Mouse (Mus musculus): ENCODE data around the gene Ccser2. TPM values are rescaled to one million over a fixed set of nuclear protein-coding genes. Genes with fewer than 3 reads are reported as not detected.

The Ccser2 gene
- total and polyA plus RNA-seq, 3 experiments = 3.0 to 4.2 TPM; not detected in 1

GRCm38 (mm10) chr14:36919146-36919545 is 49.4 kb downstream of the Ccser2 start:
- Histone ChIP-seq H3K9me3 (replicated peaks; ENCODE audit: insufficient read depth, low read length) (no peaks in the 10 kb centered on the region), H3K9ac (ENCODE audit: control insufficient read depth, low read depth, low read length, poor library complexity, severe bottlenecking) (no peak overlapping the region), H3K36me3 (ENCODE audit: control insufficient read depth in 1 of 2, insufficient read depth in 2 of 2, low read length in 2 of 2) (peaks cover 0 to 10% of the 10 kb centered on the region in 2 experiments; a peak in 2 of 4 replicates), H3K4me3 (ENCODE audit: control insufficient read depth in 1 of 2, insufficient read depth in 1 of 2, low read depth in 2 of 2, low read length in 2 of 2) (no peak overlapping the region), H3K27me3 (ENCODE audit: control insufficient read depth in 1 of 2, insufficient read depth in 2 of 2, low read length in 2 of 2) (no peaks in the 10 kb centered on the region), H3K4me1 (ENCODE audit: control insufficient read depth in 1 of 2, insufficient read depth in 2 of 2, low read length in 2 of 2) (peaks cover 0 to 9% of the 10 kb centered on the region in 2 experiments; a peak in 3 of 4 replicates), H3K27ac (ENCODE audit: control insufficient read depth, low read depth, low read length) (no peak overlapping the region), H3K79me2 (ENCODE audit: control insufficient read depth, insufficient read depth, low read length, poor library complexity) (no peaks in the 10 kb centered on the region)
- TF ChIP-seq SIN3A (IDR thresholded peaks at IDR 0.05; ENCODE audit: low read length) = no peak
- no peak for TF ChIP-seq ELF1 (IDR thresholded peaks at IDR 0.05; ENCODE audit: low read depth, low read length)
- no peak for DNase-seq (ENCODE audit: low read depth, low spot score)

- DNase-seq (ENCODE audit: low read depth, low spot score) = no peak
- TF ChIP-seq CHD2 (IDR thresholded peaks at IDR 0.05; ENCODE audit: low read length) (no peak), MYB (IDR thresholded peaks at IDR 0.05; ENCODE audit: low read depth, low read length) (no peak), KAT2A (conservative IDR thresholded peaks at IDR 0.05; ENCODE audit: low read depth, low read length) (no peak)
- Histone ChIP-seq H3K36me3 (ENCODE audit: control insufficient read depth in 1 of 2, insufficient read depth in 2 of 2, low read length in 2 of 2) (no peaks in the 10 kb centered on the region), H3K4me1 (ENCODE audit: control insufficient read depth in 1 of 2, insufficient read depth in 2 of 2, low read length in 2 of 2) (no peaks in the 10 kb centered on the region), H3K9me3 (replicated peaks; ENCODE audit: insufficient read depth, low read length) (no peaks in the 10 kb centered on the region), H3K4me3 (ENCODE audit: control insufficient read depth in 1 of 2, insufficient read depth in 1 of 2, low read depth in 2 of 2, low read length in 2 of 2) (no peak overlapping the region), H3K27ac (ENCODE audit: control insufficient read depth, low read depth, low read length) (no peak overlapping the region), H3K79me2 (ENCODE audit: control insufficient read depth, insufficient read depth, low read length, poor library complexity) (no peaks in the 10 kb centered on the region), H3K9ac (ENCODE audit: control insufficient read depth, low read depth, low read length, poor library complexity, severe bottlenecking) (no peak overlapping the region), H3K27me3 (ENCODE audit: control insufficient read depth in 1 of 2, insufficient read depth in 2 of 2, low read length in 2 of 2) (no peaks in the 10 kb centered on the region)
Observed at GRCm38 (mm10) chr14:36915203-36915602, 53.4 kb downstream of the Ccser2 start.

GRCm38 (mm10) chr14:36914473-36915005 is 54.0 kb downstream of the Ccser2 start:
- Histone ChIP-seq H3K27me3 (ENCODE audit: control insufficient read depth in 1 of 2, insufficient read depth in 2 of 2, low read length in 2 of 2) (no peaks in the 10 kb centered on the region), H3K27ac (ENCODE audit: control insufficient read depth, low read depth, low read length) (no peak overlapping the region), H3K79me2 (ENCODE audit: control insufficient read depth, insufficient read depth, low read length, poor library complexity) (no peaks in the 10 kb centered on the region), H3K4me3 (ENCODE audit: control insufficient read depth in 1 of 2, insufficient read depth in 1 of 2, low read depth in 2 of 2, low read length in 2 of 2) (no peak overlapping the region), H3K4me1 (ENCODE audit: control insufficient read depth in 1 of 2, insufficient read depth in 2 of 2, low read length in 2 of 2) (no peaks in the 10 kb centered on the region), H3K36me3 (ENCODE audit: control insufficient read depth in 1 of 2, insufficient read depth in 2 of 2, low read length in 2 of 2) (no peaks in the 10 kb centered on the region), H3K9me3 (replicated peaks; ENCODE audit: insufficient read depth, low read length) (no peaks in the 10 kb centered on the region), H3K9ac (ENCODE audit: control insufficient read depth, low read depth, low read length, poor library complexity, severe bottlenecking) (no peak overlapping the region)
- DNase-seq (ENCODE audit: low read depth, low spot score) = no peak
- TF ChIP-seq ZNF384 (IDR thresholded peaks at IDR 0.05; ENCODE audit: low read depth, low read length) = no peak
- no peak for TF ChIP-seq ELF1 (IDR thresholded peaks at IDR 0.05; ENCODE audit: low read depth, low read length)
- TF ChIP-seq TAL1 (IDR thresholded peaks at IDR 0.05; ENCODE audit: low read length) = no peak
- TF ChIP-seq USF1 (IDR thresholded peaks at IDR 0.05; ENCODE audit: low read depth, low read length) = no peak
- TF ChIP-seq ZKSCAN1 (IDR thresholded peaks at IDR 0.05; ENCODE audit: low read depth, low read length) = no peak
- TF ChIP-seq ETS1 (IDR thresholded peaks at IDR 0.05; ENCODE audit: low read depth, low read length) = no peak
- TF ChIP-seq E2F4 (IDR thresholded peaks at IDR 0.05; ENCODE audit: borderline replicate concordance, low read depth, low read length) = no peak
- TF ChIP-seq MAZ (IDR thresholded peaks at IDR 0.05; ENCODE audit: low read depth, low read length) = no peak
- no peak for TF ChIP-seq GABPA (IDR thresholded peaks at IDR 0.05; ENCODE audit: low read depth, low read length)
- TF ChIP-seq GATA1 (IDR thresholded peaks at IDR 0.05; ENCODE audit: low read depth, low read length) = no peak
- no peak for TF ChIP-seq MAX (IDR thresholded peaks at IDR 0.05; ENCODE audit: low read length)
- TF ChIP-seq MYC (IDR thresholded peaks at IDR 0.05; ENCODE audit: low read depth, low read length) = no peak
- no peak for TF ChIP-seq ZMIZ1 (IDR thresholded peaks at IDR 0.05; ENCODE audit: low read depth, low read length)
- TF ChIP-seq NRF1 (IDR thresholded peaks at IDR 0.05; ENCODE audit: insufficient read depth, low read depth, low read length, poor library complexity, severe bottlenecking) = no peak
